Mouse (Mus musculus): ENCODE measurements at regions not wholly inside any gene's neighbourhood (a gene's known extent, or its start where the extent isn't known, plus 50 kb on each side); places are given as distances from the start of the nearest gene placed in this dataset.

DNA sequence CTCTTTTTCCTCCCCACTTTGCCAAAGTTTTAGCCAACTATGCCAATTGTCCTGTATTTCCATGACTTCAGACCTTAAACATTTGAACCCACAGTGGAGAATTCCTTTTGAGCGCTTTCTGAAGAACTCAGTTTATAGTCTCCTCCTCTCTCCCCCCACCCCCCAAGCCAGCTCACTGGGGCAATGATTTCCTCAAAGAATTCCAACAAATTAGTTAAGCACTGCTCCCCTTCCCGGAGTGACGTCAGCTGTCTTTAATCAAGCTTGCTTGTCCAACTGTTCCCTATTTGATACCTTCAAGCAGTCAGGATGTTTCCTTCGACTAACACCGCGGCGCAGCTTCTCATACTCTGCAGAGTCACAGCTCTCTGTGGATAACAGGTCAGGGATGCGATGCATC lies 202.0 kb upstream of the Hmga2 start:
- no peak for TF ChIP-seq CTCF (IDR thresholded peaks at IDR 0.05; ENCODE audit: borderline replicate concordance, extremely low read depth, insufficient read depth, insufficient read length)
- TF ChIP-seq POLR2A (IDR thresholded peaks at IDR 0.05; ENCODE audit: borderline replicate concordance, extremely low read depth, insufficient read depth, insufficient read length, poor library complexity, severe bottlenecking) = no peak
